Mouse (Mus musculus): ENCODE results near the gene Gm1604a.
"Not testable (repeated sequence)": the region's sequence is repeated elsewhere in the genome, so short reads cannot be mapped to it uniquely, and the experiment has no call there.

GRCm38 (mm10) chr17:7085469-7086168, 60.3 kb downstream of the Gm1604a start:
- not testable (repeated sequence) for TF ChIP-seq CTCF (IDR thresholded peaks at IDR 0.05; ENCODE audit: extremely low read depth, insufficient read length, insufficient replicate concordance, low read depth, low read length); POLR2A (IDR thresholded peaks at IDR 0.05; ENCODE audit: low read depth, low read length)
